Mouse (Mus musculus): ENCODE measurements at regions not wholly inside any gene's neighbourhood (a gene's known extent, or its start where the extent isn't known, plus 50 kb on each side); places are given as distances from the start of the nearest gene placed in this dataset.

DNA sequence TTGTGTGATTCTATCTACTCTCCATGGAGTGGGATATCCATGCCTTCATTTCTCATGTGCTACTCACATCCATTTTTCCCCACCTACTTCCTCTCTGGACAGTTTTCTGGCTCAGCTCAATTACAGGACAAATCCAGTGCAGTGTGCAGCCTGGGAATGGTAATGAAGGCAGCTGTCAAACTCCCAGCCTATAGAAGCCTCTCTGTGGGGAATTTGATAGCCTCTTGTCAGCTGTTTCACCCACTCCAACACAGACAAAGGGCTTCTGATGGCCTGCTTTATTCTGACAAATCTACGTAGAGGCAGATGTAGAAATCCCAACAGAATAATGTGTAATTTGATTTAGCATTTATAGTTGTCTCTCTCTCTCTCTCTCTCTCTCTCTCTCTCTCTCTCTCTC is 650.6 kb downstream of the Hdgfl1 start:
- TF ChIP-seq CTCF (IDR thresholded peaks at IDR 0.05; ENCODE audit: low read depth, low read length) (no peak), EP300 (IDR thresholded peaks at IDR 0.05; ENCODE audit: insufficient read depth, low read depth, low read length) (no peak)

All from ES-Bruce4 (cell line).